Mouse (Mus musculus) neural tube, embryonic 12.5 days (tissue): ENCODE data around the gene Tent4a. TPM values are rescaled to one million over a fixed set of nuclear protein-coding genes. Genes with fewer than 3 reads are reported as not detected.

Experiments
- ATAC-seq: fragments of 200-750 bp; cut with Nextera tagmentation; 2 replicates; pipeline ENCODE4 v1.8.0; 2017; ENCODE audit warnings: low read depth, mild to moderate bottlenecking, moderate TSS enrichment, moderate library complexity; ENCODE audit not compliant: low FRiP score
- H3K27ac ChIP-seq: fragments of 300-500 bp; sonication (generic); 2 replicates; pipeline ENCODE4 v1.5.1; 2016
- H3K27me3 ChIP-seq: fragments of 300-500 bp; sonication (generic); replicated peaks from 2 replicates; pipeline ENCODE4 v1.6.1; 2016; ENCODE audit warnings: mild to moderate bottlenecking
- H3K36me3 ChIP-seq: fragments of 300-500 bp; sonication (generic); 2 replicates; pipeline ENCODE4 v1.6.1; 2016; ENCODE audit warnings: mild to moderate bottlenecking
- H3K4me1 ChIP-seq: fragments of 300-500 bp; sonication (generic); 2 replicates; pipeline ENCODE4 v1.6.1; 2016
- H3K4me2 ChIP-seq: fragments of 300-500 bp; sonication (generic); replicated peaks from 2 replicates; pipeline ENCODE4 v1.6.1; 2016; ENCODE audit warnings: mild to moderate bottlenecking
- H3K4me3 ChIP-seq: fragments of 300-500 bp; sonication (generic); 2 replicates; pipeline ENCODE4 v1.5.1; 2016
- H3K9ac ChIP-seq: fragments of 300-500 bp; sonication (generic); 2 replicates; pipeline ENCODE4 v1.6.1; 2016; ENCODE audit warnings: mild to moderate bottlenecking
- H3K9me3 ChIP-seq: fragments of 300-500 bp; sonication (generic); 2 replicates; pipeline ENCODE4 v1.6.1; 2016; ENCODE audit warnings: mild to moderate bottlenecking
- WGBS: fragments of 180-500 bp; shearing (Covaris S2); methylation state at CpG from one replicate; pipeline ENCODE4 v1.1.7; 2016; 5-methylcytosine and 5-hydroxymethylcytosine counted together
- polyA plus RNA-seq: library from polyadenylated mRNA; unstranded; fragments of >200 nt; fragmentation: Nextera tagmentation; extraction: Ambion mirVana; gene quantifications from 2 replicates; pipeline ENCODE4 v1.2.1, GENCODE M21; 2016

Gene Tent4a
- polyA plus RNA-seq, 1 experiment from 2014 or later: 8.2 TPM

DNA sequence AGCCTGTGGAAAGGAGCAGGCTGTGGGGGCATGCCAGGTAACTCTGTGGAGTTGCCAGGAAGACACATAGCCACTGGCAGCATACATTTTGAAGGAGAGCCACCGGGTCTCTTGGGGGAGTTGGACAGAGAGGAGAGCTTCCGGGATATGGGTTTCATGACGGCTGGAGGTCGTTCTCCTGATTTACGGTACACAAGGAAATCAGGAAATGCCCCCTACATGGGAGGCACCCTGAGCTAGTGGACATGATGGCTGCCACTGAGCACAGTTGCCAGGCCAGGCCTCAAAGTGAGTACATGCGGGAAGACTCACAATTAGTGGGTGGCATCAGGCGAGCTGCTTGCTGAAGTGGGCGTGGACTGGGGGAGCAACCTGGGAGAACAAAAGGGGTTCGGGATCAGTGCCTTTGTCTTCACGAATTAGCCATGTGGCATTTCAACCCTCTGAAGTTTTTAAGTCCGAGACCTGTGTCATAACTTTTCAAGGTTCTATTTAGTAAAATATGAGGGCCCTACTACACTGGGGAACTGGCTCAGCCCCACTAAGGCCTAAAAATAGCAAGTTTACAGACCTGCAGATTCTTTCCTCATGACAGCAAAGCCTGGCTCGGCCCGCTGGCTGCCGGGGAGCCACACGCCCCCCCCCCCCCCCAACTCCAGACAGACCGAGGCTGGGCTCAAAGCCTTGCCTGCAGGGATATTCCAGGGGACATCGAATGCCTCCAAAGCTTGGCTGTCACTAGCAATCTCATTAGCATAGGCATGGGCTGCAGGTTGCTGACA lies 8.3 kb upstream of the Tent4a start:
- peak overlapping the region; percentile 38 for H3K4me2 ChIP-seq
- H3K36me3 ChIP-seq: no peaks in the 10 kb centered on the region
- no peak for ATAC-seq
- H3K4me3 ChIP-seq: no peak overlapping the region
- peaks cover 28% of the 10 kb centered on the region for H3K4me1 ChIP-seq
- H3K9me3 ChIP-seq: no peaks in the 10 kb centered on the region
- no peak overlapping the region for H3K27ac ChIP-seq
- WGBS: 37% methylated on average over 17 of the region's 17 CpGs
- no peak overlapping the region for H3K9ac ChIP-seq
- no peaks in the 10 kb centered on the region for H3K27me3 ChIP-seq

GRCm38 (mm10) chr13:69541776-69542175 lies 7.4 kb upstream of the Tent4a start:
- peaks cover 28% of the 10 kb centered on the region for H3K4me1 ChIP-seq
- no peaks in the 10 kb centered on the region for H3K27me3 ChIP-seq
- no peak overlapping the region for H3K27ac ChIP-seq
- H3K4me2 ChIP-seq: no peak overlapping the region
- H3K9ac ChIP-seq: no peak overlapping the region
- no peaks in the 10 kb centered on the region for H3K9me3 ChIP-seq
- H3K4me3 ChIP-seq: no peak overlapping the region
- 81% methylated on average over 10 of the region's 10 CpGs for WGBS
- no peaks in the 10 kb centered on the region for H3K36me3 ChIP-seq
- no peak for ATAC-seq

DNA sequence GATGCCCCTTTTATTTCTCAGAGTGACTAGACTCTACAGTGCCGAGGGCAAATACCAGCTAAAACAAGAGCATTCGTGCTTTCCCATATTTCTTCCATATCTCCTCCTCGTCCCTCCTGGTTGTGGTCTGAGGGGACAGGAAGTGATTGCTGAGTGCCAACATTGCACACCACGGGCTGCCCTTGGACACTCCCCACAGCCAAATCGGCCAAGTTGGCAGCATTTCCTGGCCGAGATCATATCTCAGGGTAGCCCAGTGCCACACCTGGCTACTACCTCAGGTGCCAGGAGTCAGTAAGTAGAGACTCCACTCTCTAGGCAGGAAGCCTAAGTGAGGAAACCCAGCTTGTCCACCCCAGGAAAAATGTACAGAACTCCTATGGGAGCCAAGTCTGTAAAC lies 6.8 kb upstream of the Tent4a start:
- Histone ChIP-seq H3K4me2 (no peak overlapping the region), H3K27me3 (no peaks in the 10 kb centered on the region), H3K36me3 (no peaks in the 10 kb centered on the region), H3K27ac (no peak overlapping the region), H3K4me1 (peaks cover 28% of the 10 kb centered on the region), H3K4me3 (no peak overlapping the region), H3K9me3 (no peaks in the 10 kb centered on the region), H3K9ac (no peak overlapping the region)
- 90% methylated on average over 6 of the region's 6 CpGs for WGBS
- no peak for ATAC-seq

DNA sequence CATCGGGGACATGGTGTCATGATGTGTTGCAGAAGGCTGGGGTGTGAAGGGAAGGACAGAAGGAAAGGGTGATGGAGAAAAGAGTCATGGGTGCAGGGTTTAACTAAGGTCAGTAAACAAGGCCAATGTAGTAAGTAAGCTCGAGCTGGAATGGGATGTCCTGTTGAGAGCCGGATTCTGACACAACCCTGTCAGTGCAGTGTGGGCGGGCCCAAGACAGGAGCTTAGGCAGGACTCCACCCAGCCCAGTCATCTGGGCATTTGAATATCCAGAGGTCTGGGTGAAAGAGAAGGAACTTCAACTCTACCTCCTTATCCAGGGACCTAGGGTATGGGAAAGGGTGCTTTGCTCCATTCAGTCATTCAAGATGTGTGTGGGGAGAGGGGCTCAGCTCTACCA lies 3.9 kb upstream of the Tent4a start:
- no peaks in the 10 kb centered on the region for H3K9me3 ChIP-seq
- no peak for ATAC-seq
- 31% methylated on average over 4 of the region's 4 CpGs for WGBS
- H3K4me2 ChIP-seq: no peak overlapping the region
- no peak overlapping the region for H3K27ac ChIP-seq
- no peak overlapping the region for H3K4me3 ChIP-seq
- H3K36me3 ChIP-seq: no peaks in the 10 kb centered on the region
- H3K9ac ChIP-seq: 0 out of 2 replicates have a peak overlapping the region, but pooled peaks have one; percentile 26
- H3K27me3 ChIP-seq: no peaks in the 10 kb centered on the region
- peaks cover 29% of the 10 kb centered on the region for H3K4me1 ChIP-seq

DNA sequence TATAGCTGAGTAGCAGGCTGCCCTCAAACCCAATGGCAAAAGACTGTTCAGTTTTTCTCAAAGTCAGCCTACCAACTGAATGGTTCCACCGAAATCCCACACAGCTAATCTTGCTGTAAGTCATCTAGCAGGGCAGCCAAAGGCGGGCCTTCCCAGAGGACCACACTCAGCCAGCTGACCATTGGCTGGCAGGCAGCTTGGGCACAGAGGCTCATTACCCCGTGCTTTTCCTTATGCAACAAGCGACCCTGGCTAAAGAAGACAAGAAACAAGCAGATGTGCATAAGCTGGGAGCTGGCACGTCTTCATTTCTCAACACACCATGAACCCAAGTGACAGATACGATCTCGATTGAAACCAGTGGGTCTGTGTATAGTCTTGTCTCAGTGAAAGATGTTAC lies 2.9 kb upstream of the Tent4a start:
- 79% methylated on average over 7 of the region's 7 CpGs for WGBS
- Histone ChIP-seq H3K4me2 (no peak overlapping the region), H3K36me3 (no peaks in the 10 kb centered on the region), H3K27ac (no peak overlapping the region), H3K27me3 (no peaks in the 10 kb centered on the region), H3K4me1 (peaks cover 33% of the 10 kb centered on the region), H3K4me3 (no peak overlapping the region), H3K9me3 (no peaks in the 10 kb centered on the region), H3K9ac (no peak overlapping the region)
- ATAC-seq: no peak

GRCm38 (mm10) chr13:69536021-69536420 lies 1.6 kb upstream of the Tent4a start:
- Histone ChIP-seq H3K36me3 (no peaks in the 10 kb centered on the region), H3K27me3 (no peaks in the 10 kb centered on the region), H3K4me1 (peaks cover 46% of the 10 kb centered on the region), H3K9ac (no peak overlapping the region), H3K27ac (no peak overlapping the region), H3K9me3 (no peaks in the 10 kb centered on the region), H3K4me2 (peak overlapping the region; percentile 89), H3K4me3 (no peak overlapping the region)
- WGBS: 81% methylated on average over 4 of the region's 4 CpGs
- ATAC-seq: no peak

GRCm38 (mm10) chr13:69534654-69535551 lies 486 bp upstream of the Tent4a start:
- H3K9me3 ChIP-seq: no peaks in the 10 kb centered on the region
- peak overlapping the region; percentile 87 for H3K9ac ChIP-seq
- no peaks in the 10 kb centered on the region for H3K27me3 ChIP-seq
- peak overlapping the region; percentile 91 for H3K27ac ChIP-seq
- peaks cover 3% of the 10 kb centered on the region for H3K36me3 ChIP-seq
- peaks cover 57% of the 10 kb centered on the region for H3K4me1 ChIP-seq
- ATAC-seq: peak; percentile 89
- peak overlapping the region; percentile 89 for H3K4me2 ChIP-seq
- H3K4me3 ChIP-seq: peak overlapping the region; percentile 97
- under 1% methylated on average over 85 of the region's 86 CpGs for WGBS

GRCm38 (mm10) chr13:69533405-69534333 lies 748 bp downstream of the Tent4a start, which contains the start of gene Nsun2:
Nsun2 (plus strand) TSS chr13:69533746.
- Histone ChIP-seq H3K27ac (peak within 1 kb of the TSS; percentile 87), H3K9ac (peak within 1 kb of the TSS; percentile 92), H3K9me3 (no peaks in the 10 kb centered on the region), H3K27me3 (no peaks in the 10 kb centered on the region), H3K4me3 (peak within 1 kb of the TSS; percentile 97), H3K4me1 (peaks cover 55% of the 10 kb centered on the region), H3K36me3 (peaks cover 11% of the 10 kb centered on the region), H3K4me2 (peak within 1 kb of the TSS; percentile 89)
- under 1% methylated on average over 149 of the region's 155 CpGs for WGBS
- ATAC-seq: no peak

- H3K4me1 ChIP-seq: peaks cover 55% of the 10 kb centered on the region
- H3K4me3 ChIP-seq: peak overlapping the region; percentile 97
- 2% methylated on average over 9 of the region's 9 CpGs for WGBS
- no peaks in the 10 kb centered on the region for H3K27me3 ChIP-seq
- ATAC-seq: no peak
- H3K9me3 ChIP-seq: no peaks in the 10 kb centered on the region
- H3K4me2 ChIP-seq: peak overlapping the region; percentile 87
- no peak overlapping the region for H3K27ac ChIP-seq
- peak overlapping the region; percentile 92 for H3K9ac ChIP-seq
- peaks cover 11% of the 10 kb centered on the region for H3K36me3 ChIP-seq
Observed at GRCm38 (mm10) chr13:69532893-69533404, 1.5 kb downstream of the Tent4a start.

- ATAC-seq: no peak
- Histone ChIP-seq H3K4me1 (peaks cover 60% of the 10 kb centered on the region), H3K4me2 (peak overlapping the region; percentile 87), H3K9me3 (no peaks in the 10 kb centered on the region), H3K36me3 (peaks cover 11% of the 10 kb centered on the region), H3K27me3 (no peaks in the 10 kb centered on the region), H3K4me3 (peak overlapping the region; percentile 97), H3K27ac (no peak overlapping the region), H3K9ac (peak overlapping the region; percentile 92)
- WGBS: 28% methylated on average over 14 of the region's 14 CpGs
Observed at GRCm38 (mm10) chr13:69532101-69532892, 2.1 kb downstream of the Tent4a start.

DNA sequence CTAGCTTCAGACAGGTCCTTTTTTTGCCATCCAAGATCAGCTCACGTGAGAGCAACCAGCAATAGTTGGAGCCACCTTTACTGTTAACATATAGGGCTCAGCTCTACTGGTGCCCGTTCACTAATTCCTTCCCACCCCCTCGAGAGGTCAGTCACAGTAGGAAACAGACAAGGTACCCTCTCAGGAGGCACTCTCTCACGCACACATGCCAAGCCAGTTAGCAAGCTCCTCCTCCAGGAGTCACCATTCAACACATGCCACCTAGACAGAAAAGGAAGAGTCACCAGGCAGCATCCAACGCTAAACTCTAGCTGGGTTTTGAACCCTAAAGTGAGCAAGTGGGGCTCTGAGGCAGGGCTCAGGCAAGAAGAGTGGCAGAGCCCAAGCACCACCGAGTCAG lies 3.0 kb downstream of the Tent4a start:
- no peaks in the 10 kb centered on the region for H3K9me3 ChIP-seq
- H3K4me1 ChIP-seq: peaks cover 68% of the 10 kb centered on the region
- no peaks in the 10 kb centered on the region for H3K27me3 ChIP-seq
- peaks cover 11% of the 10 kb centered on the region for H3K36me3 ChIP-seq
- peak overlapping the region; percentile 92 for H3K9ac ChIP-seq
- 54% methylated on average over 6 of the region's 6 CpGs for WGBS
- H3K27ac ChIP-seq: no peak overlapping the region
- peak overlapping the region; percentile 97 for H3K4me3 ChIP-seq
- no peak for ATAC-seq
- H3K4me2 ChIP-seq: peak overlapping the region; percentile 87
